Mouse (Mus musculus) MEL (cell line): ENCODE results near the gene Mapk7.

Experiments
- CHD1 ChIP-seq: IDR thresholded peaks from 2 replicates; pipeline ENCODE4 v1.6.1; 2012; ENCODE audit warnings: low read depth, mild to moderate bottlenecking, inconsistent platforms, low read length, improper control_type of control experiment
- CTCF ChIP-seq, 3 experiments: IDR thresholded peaks in 2 of 3; conservative IDR thresholded peaks in 1 of 3; 2 replicates each; pipeline ENCODE4 v1.5.1; 2011 to 2012; ENCODE audit warnings: low read length in 3 of 3, low read depth in 2 of 3, mild to moderate bottlenecking in 2 of 3, improper control_type of control experiment in 1 of 3, inconsistent platforms in 1 of 3, mixed read lengths in 1 of 3, moderate library complexity in 1 of 3; ENCODE audit not compliant: control insufficient read depth in 1 of 3, insufficient read depth in 1 of 3, poor library complexity in 1 of 3, severe bottlenecking in 1 of 3
- E2F4 ChIP-seq: IDR thresholded peaks from 2 replicates; pipeline ENCODE4 v1.6.1; 2011; ENCODE audit warnings: low read depth, low read length, improper control_type of control experiment, borderline replicate concordance
- POLR2A ChIP-seq, 2 experiments: IDR thresholded peaks; 2 replicates each; pipeline ENCODE4 v1.6.1; 2011 to 2012; ENCODE audit warnings: low read length in 2 of 2, mild to moderate bottlenecking in 2 of 2, control low read depth in 1 of 2, improper control_type of control experiment in 1 of 2, low read depth in 1 of 2, moderate library complexity in 1 of 2; ENCODE audit not compliant: control insufficient read depth in 1 of 2, insufficient read depth in 1 of 2, poor library complexity in 1 of 2
- TAL1 ChIP-seq: IDR thresholded peaks from 2 replicates; pipeline ENCODE4 v1.6.1; 2012; ENCODE audit warnings: mild to moderate bottlenecking, inconsistent platforms, low read length, moderate library complexity, mixed read lengths
- TCF12 ChIP-seq: IDR thresholded peaks from 2 replicates; pipeline ENCODE4 v1.6.1; 2014; ENCODE audit warnings: low read depth, mild to moderate bottlenecking, inconsistent platforms, low read length, improper control_type of control experiment, moderate library complexity
- USF1 ChIP-seq: IDR thresholded peaks from 2 replicates; pipeline ENCODE4 v1.6.1; 2014; ENCODE audit warnings: low read depth, mild to moderate bottlenecking, inconsistent platforms, low read length, improper control_type of control experiment, moderate library complexity
- ZKSCAN1 ChIP-seq: IDR thresholded peaks from 2 replicates; pipeline ENCODE4 v1.6.1; 2012; ENCODE audit warnings: low read depth, mild to moderate bottlenecking, inconsistent platforms, low read length, improper control_type of control experiment, moderate library complexity
- ZMIZ1 ChIP-seq: IDR thresholded peaks from 2 replicates; pipeline ENCODE4 v1.6.1; 2012; ENCODE audit warnings: low read depth, mild to moderate bottlenecking, inconsistent platforms, low read length, improper control_type of control experiment, moderate library complexity

GRCm38 (mm10) chr11:61517971-61518370, 23.8 kb upstream of the Mapk7 start:
- TF ChIP-seq CTCF (IDR thresholded peaks at IDR 0.05 in 2 of 3, conservative IDR thresholded peaks at IDR 0.05 in 1 of 3; ENCODE audit: control insufficient read depth in 1 of 3, insufficient read depth in 1 of 3, low read depth in 2 of 3, low read length in 3 of 3, poor library complexity in 1 of 3, severe bottlenecking in 1 of 3) (no peak), E2F4 (no peak), CHD1 (no peak), ZMIZ1 (no peak), POLR2A (IDR thresholded peaks at IDR 0.05; ENCODE audit: control insufficient read depth in 1 of 2, insufficient read depth in 1 of 2, low read depth in 1 of 2, low read length in 2 of 2, poor library complexity in 1 of 2) (no peak), TCF12 (no peak), TAL1 (no peak), ZKSCAN1 (no peak), USF1 (no peak)
